Mouse (Mus musculus): ENCODE measurements around the gene Spop.

DNA sequence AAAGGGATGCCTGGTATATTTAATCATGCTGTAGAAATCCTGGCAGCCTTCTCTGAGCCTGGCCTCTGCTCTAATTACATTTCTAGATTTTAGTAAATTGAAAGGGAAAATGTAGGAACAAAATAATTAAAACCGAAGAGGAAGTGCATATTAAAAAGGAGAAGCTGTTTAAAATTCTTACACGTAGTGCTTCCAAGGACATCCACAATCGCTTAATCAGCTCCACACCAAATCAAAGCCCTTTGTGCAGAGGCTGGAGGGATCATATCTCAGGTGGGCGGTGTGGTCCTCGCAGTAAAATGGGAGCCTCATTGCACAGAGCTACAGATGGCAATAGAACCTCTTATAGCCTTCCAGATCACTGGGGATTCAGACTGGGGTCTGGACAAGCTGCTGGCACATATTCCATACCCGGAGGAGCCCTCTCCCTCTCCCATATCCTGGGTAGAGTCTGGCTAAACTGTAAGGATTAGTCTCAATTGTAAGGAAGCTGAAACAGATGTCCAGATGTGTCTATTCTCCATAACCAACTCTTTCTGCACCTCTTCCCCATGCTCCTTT, 2.3 kb upstream of the Spop start:
- TF ChIP-seq POLR2A (IDR thresholded peaks at IDR 0.05; ENCODE audit: low read depth, low read length) (no peak), CTCF (IDR thresholded peaks at IDR 0.05; ENCODE audit: extremely low read depth, insufficient read length, insufficient replicate concordance, low read depth, low read length) (no peak)

Data from small intestine, adult 2 months (tissue).